Mouse (Mus musculus): ENCODE measurements around the gene Tiparp. TPM values are rescaled to one million over a fixed set of nuclear protein-coding genes. Genes with fewer than 3 reads are reported as not detected.

Gene Tiparp
- polyA plus RNA-seq, 1 experiment: 5.2 TPM

DNA sequence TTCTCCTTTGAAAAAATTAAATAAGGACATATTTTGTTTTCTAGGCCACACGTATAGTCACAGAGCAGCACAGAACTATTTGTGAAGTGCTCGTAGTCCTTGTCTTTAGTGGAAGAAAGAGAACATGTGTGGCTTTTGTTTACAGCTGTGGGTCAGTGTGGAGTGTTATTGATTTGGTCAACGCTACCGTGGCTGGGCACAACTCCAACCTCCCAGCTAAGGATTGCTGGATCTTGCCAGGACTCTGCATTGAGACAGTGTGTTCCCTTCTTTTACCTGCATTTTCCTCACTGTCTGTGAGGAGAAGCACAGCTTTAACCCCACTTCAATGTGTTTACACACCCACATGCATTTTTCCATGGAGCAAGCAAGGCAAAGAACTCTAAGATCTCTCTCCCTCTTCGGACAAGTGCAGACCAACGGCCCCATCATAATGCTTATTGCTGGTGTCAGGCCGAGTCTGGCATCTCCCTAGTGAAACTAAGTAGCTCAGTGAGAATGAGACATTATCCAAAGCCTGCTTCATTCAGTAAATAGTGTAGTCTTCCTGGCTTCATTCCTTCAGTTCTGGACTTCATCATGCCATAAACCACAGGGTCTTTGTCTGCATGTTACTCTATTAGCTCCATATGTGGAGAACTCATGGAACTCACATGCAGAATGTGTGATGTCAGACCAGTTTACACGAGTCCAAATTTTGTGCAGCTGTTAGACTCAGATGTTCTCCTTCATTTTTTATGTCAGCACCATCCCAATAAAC, 73.3 kb downstream of the Tiparp start:
- no peaks in the 10 kb centered on the region for H3K79me2 ChIP-seq (ENCODE audit: control insufficient read depth, insufficient read depth)
- H3K4me3 ChIP-seq: no peak overlapping the region
- no peak overlapping the region for H3K4me2 ChIP-seq (ENCODE audit: low read depth)
- no peaks in the 10 kb centered on the region for H3K36me3 ChIP-seq (ENCODE audit: control insufficient read depth, insufficient read depth)
- TF ChIP-seq E2F4 (IDR thresholded peaks at IDR 0.05; ENCODE audit: insufficient read depth) (no peak), CEBPB (IDR thresholded peaks at IDR 0.05; ENCODE audit: insufficient read depth, poor library complexity, severe bottlenecking) (no peak), POLR2A (IDR thresholded peaks at IDR 0.05; ENCODE audit: insufficient read length, low read depth) (no peak), REST (IDR thresholded peaks at IDR 0.05; ENCODE audit: insufficient read depth, insufficient read length) (no peak), POLR2AphosphoS2 (IDR thresholded peaks at IDR 0.05; ENCODE audit: insufficient read length, low read depth) (no peak), MYOD1 (IDR thresholded peaks at IDR 0.05; ENCODE audit: control insufficient read depth in 1 of 3, insufficient read length in 2 of 3, low read depth in 2 of 3) (no peak), SRF (IDR thresholded peaks at IDR 0.05; ENCODE audit: control insufficient read depth, insufficient read length, low read depth) (no peak), MYOG (IDR thresholded peaks at IDR 0.05; ENCODE audit: control insufficient read depth in 1 of 3, insufficient read depth in 1 of 3, insufficient read length in 2 of 3, low read depth in 2 of 3) (no peak)
- no peak overlapping the region for H3ac ChIP-seq (ENCODE audit: control insufficient read depth, insufficient read length)
- no peaks in the 10 kb centered on the region for H3K27me3 ChIP-seq (ENCODE audit: control insufficient read depth, insufficient read depth, insufficient read length)

DNA sequence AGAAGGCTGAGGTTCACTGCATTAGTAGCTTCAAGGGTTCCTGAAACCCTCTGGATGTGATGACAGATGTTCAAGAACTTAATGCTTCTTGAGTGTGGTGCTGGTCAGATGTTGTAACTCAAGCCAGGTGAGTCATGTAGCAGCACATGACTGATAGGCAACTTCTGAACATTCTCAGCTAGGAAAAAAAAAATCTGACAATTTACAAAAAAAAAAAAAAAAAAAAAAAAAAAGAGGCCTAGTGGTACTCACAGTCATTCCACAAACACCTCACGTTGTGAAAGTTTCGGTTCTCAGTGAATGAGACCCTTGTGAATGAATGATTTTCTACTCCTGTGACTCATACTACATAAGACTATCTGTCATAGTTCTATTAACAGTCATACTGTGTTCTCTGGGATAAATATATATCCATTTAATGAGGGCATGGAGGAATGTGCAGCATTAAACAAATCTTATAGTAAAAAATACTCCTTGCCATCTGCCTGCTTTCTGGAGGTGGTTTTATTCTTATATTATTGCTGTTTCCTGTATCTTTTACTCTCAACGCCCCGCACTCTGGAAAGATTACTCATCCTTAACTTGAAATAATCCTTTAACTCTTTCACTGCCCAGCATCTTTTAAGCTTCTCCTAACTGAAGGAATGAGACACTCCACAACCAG, 75.3 kb downstream of the Tiparp start:
- H3ac ChIP-seq (ENCODE audit: control insufficient read depth, insufficient read length): no peak overlapping the region
- no peaks in the 10 kb centered on the region for H3K79me2 ChIP-seq (ENCODE audit: control insufficient read depth, insufficient read depth)
- H3K4me3 ChIP-seq: no peak overlapping the region
- H3K27me3 ChIP-seq (ENCODE audit: control insufficient read depth, insufficient read depth, insufficient read length): no peaks in the 10 kb centered on the region
- no peaks in the 10 kb centered on the region for H3K36me3 ChIP-seq (ENCODE audit: control insufficient read depth, insufficient read depth)
- peak overlapping the region; percentile 38 for H3K4me2 ChIP-seq (ENCODE audit: low read depth)
- TF ChIP-seq TCF3 (IDR thresholded peaks at IDR 0.05; ENCODE audit: insufficient read length, low read depth) (no peak), E2F4 (IDR thresholded peaks at IDR 0.05; ENCODE audit: insufficient read depth) (no peak), USF1 (IDR thresholded peaks at IDR 0.05; ENCODE audit: low read depth) (peak; percentile 73), CEBPB (IDR thresholded peaks at IDR 0.05; ENCODE audit: insufficient read depth, poor library complexity, severe bottlenecking) (0 out of 2 replicates have a peak, but pooled peaks have one; percentile 49)

Other genes with a start within 250 kb of the Tiparp start
- 76.8 TPM for gene Ssr3, start 135.8 kb upstream of the Tiparp start, polyA plus RNA-seq (2012; fragmentation: generic; extraction: Trizol)
- 0.65 TPM for gene Lekr1, start 137.8 kb downstream of the Tiparp start, polyA plus RNA-seq (2012; fragmentation: generic; extraction: Trizol)

Data from myocyte (in vitro differentiated cells).